Mouse (Mus musculus): Measurements from ENCODE around the gene Hsp90aa1. TPM values are rescaled to one million over a fixed set of nuclear protein-coding genes. Genes with fewer than 3 reads are reported as not detected.
A peak's percentile ranks its signal among the peaks of the same experiment; 100 is the strongest.
"Not testable (repeated sequence)": the region's sequence is repeated elsewhere in the genome, so short reads cannot be mapped to it uniquely, and the experiment has no call there.

Hsp90aa1 gene
- polyA plus RNA-seq, 1 experiment from 2014 or later, result 955 TPM

GRCm38 (mm10) chr12:110697457-110697856 lies 5.1 kb downstream of the Hsp90aa1 start:
- no peak overlapping the region for H3K4me3 ChIP-seq (replicated peaks)
- H3K27me3 ChIP-seq (replicated peaks), result no peaks in the 10 kb centered on the region
- H3K9ac ChIP-seq, result no peak overlapping the region
- no peak for ATAC-seq
- peaks cover 6% of the 10 kb centered on the region; the same call in 1 of the 2 replicates for H3K36me3 ChIP-seq
- H3K27ac ChIP-seq, result no peak overlapping the region
- H3K4me2 ChIP-seq (replicated peaks), result no peak overlapping the region
- H3K9me3 ChIP-seq, result no peaks in the 10 kb centered on the region
- H3K4me1 ChIP-seq (replicated peaks), result peaks cover 9% of the 10 kb centered on the region; the same call in 1 of the 2 replicates
- WGBS, result 73% methylated on average over 5 of the region's 5 CpGs

- Histone ChIP-seq H3K27ac (peak overlapping the region; percentile 86), H3K4me3 (replicated peaks) (peak overlapping the region; percentile 100), H3K9ac (peak overlapping the region; percentile 91), H3K36me3 (peaks cover 6% of the 10 kb centered on the region; the same call in 1 of the 2 replicates), H3K4me1 (replicated peaks) (peaks cover 9% of the 10 kb centered on the region; the same call in 1 of the 2 replicates), H3K27me3 (replicated peaks) (no peaks in the 10 kb centered on the region), H3K4me2 (replicated peaks) (peak overlapping the region; percentile 79), H3K9me3 (no peaks in the 10 kb centered on the region)
- WGBS, result 46% methylated on average over 9 of the region's 9 CpGs
- ATAC-seq, result no peak
These were observed 5.5 kb downstream of the Hsp90aa1 start for GRCm38 (mm10) chr12:110696975-110697400.

- Histone ChIP-seq H3K9me3 (no peaks in the 10 kb centered on the region), H3K36me3 (peaks cover 11% of the 10 kb centered on the region; the same call in 1 of the 2 replicates), H3K27ac (peak overlapping the region; percentile 92), H3K4me1 (replicated peaks) (peaks cover 9% of the 10 kb centered on the region; the same call in 1 of the 2 replicates), H3K4me2 (replicated peaks) (peak overlapping the region; percentile 79), H3K4me3 (replicated peaks) (peak overlapping the region; percentile 100), H3K27me3 (replicated peaks) (no peaks in the 10 kb centered on the region), H3K9ac (peak overlapping the region; percentile 100)
- under 1% methylated on average over 89 of the region's 89 CpGs for WGBS
- ATAC-seq, result peak; percentile 97
These were observed 6.2 kb downstream of the Hsp90aa1 start for GRCm38 (mm10) chr12:110696173-110696974.

- under 1% methylated on average over 55 of the region's 55 CpGs for WGBS
- Histone ChIP-seq H3K9ac (peak overlapping the region; percentile 100), H3K9me3 (no peaks in the 10 kb centered on the region), H3K4me3 (replicated peaks) (peak overlapping the region; percentile 100), H3K27ac (peak overlapping the region; percentile 92), H3K36me3 (peaks cover 11% of the 10 kb centered on the region; the same call in 1 of the 2 replicates), H3K4me1 (replicated peaks) (peaks cover 9% of the 10 kb centered on the region; the same call in 1 of the 2 replicates), H3K27me3 (replicated peaks) (no peaks in the 10 kb centered on the region), H3K4me2 (replicated peaks) (peak overlapping the region; percentile 57)
- ATAC-seq, result peak; percentile 76
These were observed 6.8 kb downstream of the Hsp90aa1 start for GRCm38 (mm10) chr12:110695676-110696171.

- H3K36me3 ChIP-seq, result peaks cover 14% of the 10 kb centered on the region
- not testable (repeated sequence) for H3K9me3 ChIP-seq; H3K27me3 ChIP-seq (replicated peaks); H3K27ac ChIP-seq; H3K9ac ChIP-seq; ATAC-seq; H3K4me1 ChIP-seq (replicated peaks); H3K4me2 ChIP-seq (replicated peaks); H3K4me3 ChIP-seq (replicated peaks)
- WGBS, result 67% methylated on average over 5 of the region's 5 CpGs
These were observed 9.2 kb downstream of the Hsp90aa1 start for GRCm38 (mm10) chr12:110693378-110693777.

GRCm38 (mm10) chr12:110689919-110690643 lies 12.4 kb downstream of the Hsp90aa1 start:
- H3K9me3 ChIP-seq, result no peaks in the 10 kb centered on the region

GRCm38 (mm10) chr12:110688921-110689320 lies 13.6 kb downstream of the Hsp90aa1 start:
- peaks cover 10% of the 10 kb centered on the region for H3K36me3 ChIP-seq
- not testable (repeated sequence) for H3K4me3 ChIP-seq (replicated peaks); H3K4me2 ChIP-seq (replicated peaks); H3K9ac ChIP-seq; H3K27ac ChIP-seq; H3K9me3 ChIP-seq; ATAC-seq; H3K27me3 ChIP-seq (replicated peaks); H3K4me1 ChIP-seq (replicated peaks)
- WGBS, result 95% methylated on average over 3 of the region's 3 CpGs

More at GRCm38 (mm10) chr12:110689919-110690643, 12.4 kb downstream of the Hsp90aa1 start:
- 84% methylated on average over 6 of the region's 6 CpGs for WGBS
- H3K4me3 ChIP-seq (replicated peaks), result no peak overlapping the region
- H3K27me3 ChIP-seq (replicated peaks), result no peaks in the 10 kb centered on the region
- no peak for ATAC-seq
- H3K4me1 ChIP-seq (replicated peaks), result peaks cover 13% of the 10 kb centered on the region
- H3K9ac ChIP-seq, result no peak overlapping the region
- H3K4me2 ChIP-seq (replicated peaks), result no peak overlapping the region
- no peak overlapping the region for H3K27ac ChIP-seq
- H3K36me3 ChIP-seq, result peaks cover 14% of the 10 kb centered on the region

GRCm38 (mm10) chr12:110687894-110688734 lies 14.4 kb downstream of the Hsp90aa1 start:
- no peak overlapping the region for H3K4me2 ChIP-seq (replicated peaks)
- peaks cover 7% of the 10 kb centered on the region; the same call in 1 of the 2 replicates for H3K4me1 ChIP-seq (replicated peaks)
- no peak overlapping the region for H3K9ac ChIP-seq
- no peaks in the 10 kb centered on the region for H3K9me3 ChIP-seq
- ATAC-seq, result peak; percentile 93
- no peak overlapping the region for H3K4me3 ChIP-seq (replicated peaks)
- no peaks in the 10 kb centered on the region for H3K27me3 ChIP-seq (replicated peaks)
- WGBS, result 43% methylated on average over 12 of the region's 12 CpGs
- H3K36me3 ChIP-seq, result peaks cover 10% of the 10 kb centered on the region
- H3K27ac ChIP-seq, result peak overlapping the region; percentile 59

GRCm38 (mm10) chr12:110683580-110683979 lies 18.9 kb downstream of the Hsp90aa1 start:
- WGBS, result no CpG with 5 or more reads among the region's 1 CpGs
- H3K9ac ChIP-seq, result no peak overlapping the region
- ATAC-seq, result no peak
- no peak overlapping the region for H3K4me3 ChIP-seq (replicated peaks)
- H3K27ac ChIP-seq, result no peak overlapping the region
- no peaks in the 10 kb centered on the region; the same call in 1 of the 2 replicates for H3K36me3 ChIP-seq
- H3K9me3 ChIP-seq, result no peaks in the 10 kb centered on the region
- no peak overlapping the region for H3K4me2 ChIP-seq (replicated peaks)
- H3K4me1 ChIP-seq (replicated peaks), result peaks cover 7% of the 10 kb centered on the region; the same call in 1 of the 2 replicates
- no peaks in the 10 kb centered on the region for H3K27me3 ChIP-seq (replicated peaks)

- no peaks in the 10 kb centered on the region for H3K27me3 ChIP-seq (replicated peaks)
- no peak within 1 kb of the TSS for H3K4me3 ChIP-seq (replicated peaks)
- ATAC-seq, result no peak
- no peaks in the 10 kb centered on the region for H3K9me3 ChIP-seq
- no peak within 1 kb of the TSS for H3K4me2 ChIP-seq (replicated peaks)
- no peaks in the 10 kb centered on the region; the same call in 1 of the 2 replicates for H3K4me1 ChIP-seq (replicated peaks)
- no peak within 1 kb of the TSS for H3K9ac ChIP-seq
- no peak within 1 kb of the TSS for H3K27ac ChIP-seq
- 74% methylated on average over 9 of the region's 9 CpGs for WGBS
- no peaks in the 10 kb centered on the region for H3K36me3 ChIP-seq
These were observed 19.8 kb downstream of the Hsp90aa1 start, which contains the start of gene 1700001K19Rik for GRCm38 (mm10) chr12:110682561-110683299. Gene 1700001K19Rik, minus strand, starts transcription at chr12:110682619.

- no peak overlapping the region for H3K4me3 ChIP-seq (replicated peaks)
- no peak for ATAC-seq
- no peak overlapping the region for H3K27ac ChIP-seq
- H3K9me3 ChIP-seq, result no peaks in the 10 kb centered on the region
- no peak overlapping the region for H3K9ac ChIP-seq
- WGBS, result 66% methylated on average over 3 of the region's 3 CpGs
- no peaks in the 10 kb centered on the region; the same call in 1 of the 2 replicates for H3K4me1 ChIP-seq (replicated peaks)
- H3K27me3 ChIP-seq (replicated peaks), result no peaks in the 10 kb centered on the region
- no peak overlapping the region for H3K4me2 ChIP-seq (replicated peaks)
- H3K36me3 ChIP-seq, result no peaks in the 10 kb centered on the region
These were observed 20.6 kb downstream of the Hsp90aa1 start for GRCm38 (mm10) chr12:110681878-110682277.

Measured in intestine, embryonic 15.5 days (tissue).